Mouse (Mus musculus) megakaryocyte, embryonic 14.5 days (primary cell): ENCODE results near the gene Serpinb6a. TPM values are rescaled to one million over a fixed set of nuclear protein-coding genes. Genes with fewer than 3 reads are reported as not detected.
"Not testable (repeated sequence)": the region's sequence is repeated elsewhere in the genome, so short reads cannot be mapped to it uniquely, and the experiment has no call there.

Experiments
- H3K27me3 ChIP-seq: replicated peaks from 2 replicates; pipeline ENCODE3; 2012; ENCODE audit warnings: inconsistent platforms
- H3K36me3 ChIP-seq: replicated peaks from 2 replicates; pipeline ENCODE3; 2012; ENCODE audit warnings: low read length, inconsistent platforms, mixed read lengths
- H3K4me1 ChIP-seq: 2 replicates; pipeline ENCODE4 v1.6.1; 2012; ENCODE audit warnings: inconsistent platforms
- H3K4me3 ChIP-seq: replicated peaks from 2 replicates; pipeline ENCODE3; 2012; ENCODE audit warnings: moderate library complexity, mild to moderate bottlenecking, inconsistent platforms
- H3K9me3 ChIP-seq: 2 replicates; pipeline ENCODE4 v1.6.1; 2012; ENCODE audit warnings: inconsistent platforms
- FLI1 ChIP-seq: IDR thresholded peaks from 2 replicates; pipeline ENCODE4 v1.6.1; 2012; ENCODE audit warnings: low read length, inconsistent platforms, mixed read lengths
- GATA1 ChIP-seq: IDR thresholded peaks from 3 replicates; pipeline ENCODE4 v1.6.1; 2012; ENCODE audit warnings: mixed read lengths, low read length, inconsistent platforms, borderline replicate concordance
- polyA plus RNA-seq: library from polyadenylated mRNA; stranded (reverse); fragments of >175 nt; gene quantifications from 2 replicates; pipeline ENCODE4 v1.2.3, GENCODE M21; 2012; ENCODE audit warnings: low replicate concordance; ENCODE audit not compliant: insufficient read depth

Gene Serpinb6a
- polyA plus RNA-seq, 1 experiment = 48.5 TPM

DNA sequence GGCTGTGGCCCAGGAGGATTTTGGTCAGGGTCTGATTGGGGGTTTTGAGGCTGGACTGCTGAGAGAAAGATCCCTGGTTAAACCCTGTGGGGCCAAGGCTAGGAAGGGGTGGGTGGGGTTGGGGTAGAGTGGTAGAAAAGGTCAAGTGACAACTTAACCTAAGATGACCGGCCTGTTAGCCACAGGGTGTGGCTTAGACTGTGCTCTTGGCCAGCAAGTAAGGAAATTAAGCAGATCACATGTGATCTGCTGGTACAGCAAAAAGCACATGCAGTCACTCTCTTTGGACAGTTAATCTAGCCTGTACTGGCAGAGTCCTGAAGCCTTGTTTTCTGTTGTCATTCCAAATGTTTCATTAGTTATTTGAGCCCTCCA lies 50.5 kb downstream of the Serpinb6a start:
- Histone ChIP-seq H3K4me1 (peaks cover 16% of the 10 kb centered on the region), H3K4me3 (no peak overlapping the region), H3K36me3 (no peaks in the 10 kb centered on the region), H3K9me3 (no peaks in the 10 kb centered on the region), H3K27me3 (no peaks in the 10 kb centered on the region)
- TF ChIP-seq FLI1 (no peak), GATA1 (no peak)

- Histone ChIP-seq H3K4me3 (no peak overlapping the region), H3K27me3 (no peaks in the 10 kb centered on the region), H3K4me1 (peaks cover 16% of the 10 kb centered on the region), H3K9me3 (no peaks in the 10 kb centered on the region), H3K36me3 (no peaks in the 10 kb centered on the region)
- TF ChIP-seq FLI1 (no peak), GATA1 (no peak)
Observed at GRCm38 (mm10) chr13:33951308-33952074, 51.1 kb downstream of the Serpinb6a start.

- H3K27me3 ChIP-seq = no peaks in the 10 kb centered on the region
- H3K4me3 ChIP-seq = no peak overlapping the region
- TF ChIP-seq GATA1 (no peak), FLI1 (no peak)
- H3K4me1 ChIP-seq = peaks cover 12% of the 10 kb centered on the region
- peaks cover 5% of the 10 kb centered on the region for H3K36me3 ChIP-seq
- no peaks in the 10 kb centered on the region for H3K9me3 ChIP-seq
Observed at GRCm38 (mm10) chr13:33942212-33942779, 60.3 kb downstream of the Serpinb6a start.

DNA sequence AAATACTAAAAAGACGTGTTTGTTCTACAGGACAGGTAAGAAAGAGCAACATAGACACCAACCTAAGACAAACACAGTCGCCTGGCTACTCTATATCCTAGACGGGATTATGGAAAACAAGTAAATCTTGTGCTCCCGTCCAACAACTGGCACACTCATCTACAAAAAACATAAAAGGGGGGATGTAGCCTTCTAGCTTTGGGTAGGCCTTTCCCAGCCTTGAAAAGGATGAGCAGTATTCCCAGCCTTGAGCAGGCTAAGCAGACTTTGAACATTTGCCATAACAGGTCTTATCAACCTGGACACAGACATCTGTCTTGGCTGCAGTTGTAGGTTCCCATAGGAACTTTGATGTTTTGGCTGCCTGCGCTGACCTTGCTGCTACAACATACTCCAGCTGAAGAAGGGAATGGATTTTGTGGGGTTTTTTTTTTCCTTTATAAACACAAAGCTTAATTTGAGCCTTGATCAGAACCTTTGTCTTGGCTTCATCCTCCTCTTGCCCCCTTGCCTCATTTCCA lies 61.2 kb downstream of the Serpinb6a start:
- Histone ChIP-seq H3K9me3 (no peaks in the 10 kb centered on the region), H3K36me3 (peaks cover 5% of the 10 kb centered on the region), H3K4me3 (no peak overlapping the region), H3K4me1 (peaks cover 21% of the 10 kb centered on the region), H3K27me3 (no peaks in the 10 kb centered on the region)
- TF ChIP-seq FLI1 (no peak), GATA1 (no peak)

- not testable (repeated sequence) for H3K9me3 ChIP-seq, H3K4me3 ChIP-seq, H3K27me3 ChIP-seq
- peaks cover 45% of the 10 kb centered on the region for H3K4me1 ChIP-seq
- H3K36me3 ChIP-seq = peaks cover 15% of the 10 kb centered on the region
Observed at GRCm38 (mm10) chr13:33937587-33937986, 65.0 kb downstream of the Serpinb6a start.

DNA sequence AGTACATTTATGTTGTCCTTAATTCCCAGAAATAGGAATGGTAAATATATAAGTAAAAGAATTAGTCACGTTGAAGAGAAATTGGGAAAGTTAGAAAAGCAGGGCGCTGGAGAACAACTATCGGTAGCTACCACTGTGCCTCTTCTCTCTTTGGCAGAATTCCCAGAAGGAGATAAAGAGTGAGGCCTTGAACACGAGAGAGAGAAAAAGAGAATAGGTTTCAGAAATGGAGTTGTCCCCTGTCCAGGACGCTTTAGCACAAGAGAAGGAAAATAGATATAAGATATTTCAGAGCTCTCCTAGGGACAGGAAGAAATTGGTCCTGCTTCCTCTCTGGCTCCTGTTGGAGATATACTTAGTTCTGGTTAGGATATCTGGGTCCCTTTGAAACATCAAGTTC lies 65.4 kb downstream of the Serpinb6a start:
- H3K27me3 ChIP-seq = no peaks in the 10 kb centered on the region
- no peaks in the 10 kb centered on the region for H3K9me3 ChIP-seq
- no peak overlapping the region for H3K4me3 ChIP-seq
- TF ChIP-seq FLI1 (no peak), GATA1 (no peak)
- H3K36me3 ChIP-seq = peaks cover 20% of the 10 kb centered on the region
- peaks cover 46% of the 10 kb centered on the region for H3K4me1 ChIP-seq

DNA sequence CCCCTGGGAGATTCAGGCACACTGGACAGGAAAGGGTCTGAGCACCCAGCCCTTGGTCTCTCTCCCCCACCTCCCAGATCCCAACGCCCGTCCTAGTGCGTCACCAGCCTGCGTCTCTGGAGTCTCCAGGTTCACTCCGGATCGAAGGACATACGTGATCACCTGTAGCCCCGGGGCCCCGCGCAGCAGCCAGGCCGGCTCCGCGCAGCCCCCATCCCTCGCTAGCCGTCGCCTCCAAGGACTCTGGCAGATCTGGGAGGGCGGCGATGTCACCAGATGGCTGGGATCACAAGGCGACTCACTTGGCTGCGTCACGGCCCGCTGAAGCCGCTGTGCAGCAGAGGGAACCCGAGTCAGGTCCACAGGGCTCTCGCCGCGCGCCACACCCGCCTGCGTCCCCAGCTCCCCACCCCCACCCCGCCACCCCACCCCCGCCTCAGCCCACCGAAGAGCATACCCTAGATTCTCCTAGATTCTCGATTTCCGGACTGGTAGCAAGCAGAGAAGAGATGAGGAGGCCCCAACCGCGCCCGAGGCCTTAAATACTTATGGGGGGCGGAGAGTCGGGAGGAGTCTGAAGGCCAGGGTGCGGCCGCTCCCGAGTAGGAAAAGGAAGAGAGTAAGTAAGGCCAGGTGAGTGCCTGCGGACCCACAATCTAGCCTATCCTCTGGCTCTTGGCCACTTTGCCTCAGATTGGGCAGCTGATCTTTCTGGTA lies 67.0 kb downstream of the Serpinb6a start:
- Histone ChIP-seq H3K36me3 (peaks cover 29% of the 10 kb centered on the region), H3K4me1 (peaks cover 59% of the 10 kb centered on the region), H3K4me3 (peak overlapping the region; percentile 95), H3K27me3 (no peaks in the 10 kb centered on the region), H3K9me3 (no peaks in the 10 kb centered on the region)
- TF ChIP-seq FLI1 = no peak
- no peak for TF ChIP-seq GATA1

DNA sequence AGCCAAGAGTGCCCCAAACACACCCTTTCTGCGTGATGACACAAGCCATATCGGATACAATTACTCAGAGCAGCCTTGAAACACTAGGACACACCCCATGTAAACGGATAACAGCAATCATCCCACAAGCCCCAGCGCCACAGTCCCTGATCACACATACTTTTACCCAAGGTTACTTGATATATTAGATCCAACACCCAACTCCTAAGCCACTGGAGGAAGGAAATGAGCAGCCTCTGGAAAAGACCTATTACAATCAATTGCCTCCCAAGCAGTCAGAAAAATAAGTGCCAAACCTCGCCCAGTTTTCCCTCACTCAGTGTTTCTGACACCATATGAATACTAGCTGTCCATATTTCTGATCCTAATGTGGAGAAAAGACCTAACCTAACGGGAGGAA lies 67.9 kb downstream of the Serpinb6a start:
- Histone ChIP-seq H3K36me3 (peaks cover 38% of the 10 kb centered on the region), H3K9me3 (no peaks in the 10 kb centered on the region), H3K27me3 (no peaks in the 10 kb centered on the region), H3K4me1 (peaks cover 65% of the 10 kb centered on the region), H3K4me3 (peak overlapping the region; percentile 95)
- TF ChIP-seq GATA1 (no peak), FLI1 (no peak)

DNA sequence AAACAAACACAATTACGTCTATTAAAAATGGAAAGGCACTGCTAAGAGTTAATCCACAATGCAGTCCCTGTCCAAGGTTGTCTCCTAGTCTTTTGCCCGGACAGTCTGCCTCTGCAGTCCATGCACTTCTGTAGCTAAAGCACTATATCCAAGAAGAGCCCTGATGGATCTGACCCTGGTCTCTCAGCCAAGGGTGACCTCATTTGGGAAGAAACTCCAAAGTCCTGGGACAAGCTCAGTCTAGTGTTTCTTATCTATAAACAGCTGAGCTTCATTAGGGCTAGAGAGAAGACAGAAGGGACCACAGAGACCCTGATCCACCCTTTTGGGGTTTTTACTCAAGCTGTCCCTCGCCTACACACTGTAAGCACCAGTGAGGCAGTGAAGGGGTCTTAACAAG lies 71.7 kb downstream of the Serpinb6a start:
- Histone ChIP-seq H3K9me3 (no peaks in the 10 kb centered on the region), H3K4me1 (peaks cover 49% of the 10 kb centered on the region), H3K4me3 (no peak overlapping the region), H3K27me3 (no peaks in the 10 kb centered on the region), H3K36me3 (peaks cover 69% of the 10 kb centered on the region)
- TF ChIP-seq FLI1 (no peak), GATA1 (no peak)

GRCm38 (mm10) chr13:33930281-33930680 lies 72.3 kb downstream of the Serpinb6a start:
- Histone ChIP-seq H3K36me3 (peaks cover 75% of the 10 kb centered on the region), H3K4me3 (no peak overlapping the region), H3K4me1 (peaks cover 43% of the 10 kb centered on the region), H3K9me3 (no peaks in the 10 kb centered on the region), H3K27me3 (no peaks in the 10 kb centered on the region)
- no peak for TF ChIP-seq GATA1
- TF ChIP-seq FLI1 = no peak
